9 mouse cellular contexts compared by ENCODE assay signal in genomic region chr17:29464068-29464467, GRCm38 (mm10). TPM values are rescaled to one million over a fixed set of nuclear protein-coding genes. Genes with fewer than 3 reads are reported as not detected.
DNase-seq lines count a peak whose midpoint lies in the region; ATAC-seq lines count a peak whose summit lies in the region.
"Had no signal": no experiment of that assay in that cellular context is flagged by ENCODE, and none has a peak within 500 bp of the region (broad histone marks: within the 10 kb centered on the region; RNA-seq: fewer than 3 reads in every experiment).

No protein-coding gene starts in this region.

- peak overlapping the region; percentile 44 for H3K9ac ChIP-seq in kidney, embryonic 14.5 days (ENCODE audit: low read depth, low read length)
- peak overlapping the region; percentile 43 for H3K9ac ChIP-seq in embryonic facial prominence, embryonic 11.5 days (replicated peaks; ENCODE audit: low read length)
- H3K9ac ChIP-seq in intestine, embryonic 16.5 days (ENCODE audit: low read depth, low read length) = peak overlapping the region; percentile 54
- peak overlapping the region; percentile 5 for H3K9ac ChIP-seq in neural tube, embryonic 11.5 days (ENCODE audit: low read length)

- WGBS in kidney, embryonic 14.5 days = under 1% methylated on average over 14 of the region's 14 CpGs
- under 1% methylated on average over 14 of the region's 14 CpGs for WGBS in embryonic facial prominence, embryonic 11.5 days
- 5% methylated on average over 14 of the region's 14 CpGs for WGBS in intestine, embryonic 16.5 days
- WGBS in neural tube, embryonic 11.5 days = under 1% methylated on average over 14 of the region's 14 CpGs

- peak overlapping the region; percentile 33 for H3K4me2 ChIP-seq in kidney, embryonic 14.5 days (replicated peaks; ENCODE audit: low read depth, low read length)
- peak overlapping the region; percentile 27 for H3K4me2 ChIP-seq in embryonic facial prominence, embryonic 11.5 days (ENCODE audit: low read depth, low read length)
- peak overlapping the region; percentile 43 for H3K4me2 ChIP-seq in intestine, embryonic 16.5 days (ENCODE audit: low read depth, low read length)
- H3K4me2 ChIP-seq in neural tube, embryonic 11.5 days (ENCODE audit: low read depth) = peak overlapping the region; percentile 47

- no peaks in the 10 kb centered on the region for H3K27me3 ChIP-seq in kidney, embryonic 14.5 days (ENCODE audit: control insufficient read depth, insufficient read depth, low read length)
- no peaks in the 10 kb centered on the region for H3K27me3 ChIP-seq in embryonic facial prominence, embryonic 11.5 days (ENCODE audit: control insufficient read depth, insufficient read depth, low read length)
- H3K27me3 ChIP-seq in intestine, embryonic 16.5 days (replicated peaks; ENCODE audit: control insufficient read depth, insufficient read depth, low read length) = no peaks in the 10 kb centered on the region
- no peaks in the 10 kb centered on the region for H3K27me3 ChIP-seq in neural tube, embryonic 11.5 days (ENCODE audit: control insufficient read depth, insufficient read depth, low read length)

- peaks cover 49% of the 10 kb centered on the region for H3K4me1 ChIP-seq in kidney, embryonic 14.5 days (ENCODE audit: control insufficient read depth, insufficient read depth, low read length)
- H3K4me1 ChIP-seq in embryonic facial prominence, embryonic 11.5 days (ENCODE audit: control insufficient read depth, insufficient read depth, low read length) = peaks cover 18% of the 10 kb centered on the region
- peaks cover 29% of the 10 kb centered on the region for H3K4me1 ChIP-seq in intestine, embryonic 16.5 days (ENCODE audit: control insufficient read depth, insufficient read depth, low read length)
- peaks cover 32% of the 10 kb centered on the region for H3K4me1 ChIP-seq in neural tube, embryonic 11.5 days (ENCODE audit: control insufficient read depth, insufficient read depth, low read length)

- no peak for DNase-seq in kidney, adult 18-20 months
- peak; percentile 96 for DNase-seq in embryonic facial prominence, embryonic 11.5 days (ENCODE audit: low spot score)
- DNase-seq in neural tube, embryonic 11.5 days (ENCODE audit: low spot score) = peak; percentile 83
- no peak for DNase-seq in adrenal gland, adult 8-10 months
- DNase-seq in ovary, postnatal 14 days (ENCODE audit: low spot score) = no peak
- no peak for DNase-seq in layer of hippocampus, postnatal 10 days (ENCODE audit: low spot score in 2 of 2)
- DNase-seq: gastrocnemius, postnatal 10 days had no signal

- peak overlapping the region; percentile 18 for H3K4me3 ChIP-seq in kidney, embryonic 14.5 days (ENCODE audit: low read length)
- H3K4me3 ChIP-seq in embryonic facial prominence, embryonic 11.5 days (ENCODE audit: low read depth, low read length) = peak overlapping the region; percentile 13; the same call in 1 of the 2 replicates
- peak overlapping the region; percentile 20 for H3K4me3 ChIP-seq in intestine, embryonic 16.5 days (ENCODE audit: low read length)
- peak overlapping the region; percentile 15 for H3K4me3 ChIP-seq in neural tube, embryonic 11.5 days (ENCODE audit: low read depth, low read length)

- H3K27ac ChIP-seq in kidney, embryonic 14.5 days (ENCODE audit: low read depth, low read length) = peak overlapping the region; percentile 94
- H3K27ac ChIP-seq in embryonic facial prominence, embryonic 11.5 days (replicated peaks; ENCODE audit: low read depth, low read length) = peak overlapping the region; percentile 93
- H3K27ac ChIP-seq in intestine, embryonic 16.5 days (ENCODE audit: low read length) = peak overlapping the region; percentile 71
- peak overlapping the region; percentile 79 for H3K27ac ChIP-seq in neural tube, embryonic 11.5 days (ENCODE audit: low read depth, low read length)

- ATAC-seq in kidney, embryonic 14.5 days (ENCODE audit: low FRiP score, low TSS enrichment) = peak; percentile 91
- peak; percentile 84 for ATAC-seq in embryonic facial prominence, embryonic 11.5 days (replicated peaks; ENCODE audit: insufficient number of reproducible peaks, low FRiP score, low TSS enrichment, low read depth)
- peak; percentile 82 for ATAC-seq in intestine, embryonic 16.5 days
- ATAC-seq in neural tube, embryonic 11.5 days (ENCODE audit: insufficient read depth, low FRiP score, low TSS enrichment) = peak; percentile 56

- no peaks in the 10 kb centered on the region for H3K9me3 ChIP-seq in kidney, embryonic 14.5 days (ENCODE audit: control insufficient read depth, low read length)
- H3K9me3 ChIP-seq in embryonic facial prominence, embryonic 11.5 days (replicated peaks; ENCODE audit: control insufficient read depth, low read length) = no peaks in the 10 kb centered on the region
- H3K9me3 ChIP-seq in intestine, embryonic 16.5 days (ENCODE audit: control insufficient read depth, low read length) = no peaks in the 10 kb centered on the region
- H3K9me3 ChIP-seq in neural tube, embryonic 11.5 days (ENCODE audit: control insufficient read depth, low read length) = no peaks in the 10 kb centered on the region

- no peaks in the 10 kb centered on the region for H3K36me3 ChIP-seq in kidney, embryonic 14.5 days (ENCODE audit: control insufficient read depth, insufficient read depth, low read length)
- no peaks in the 10 kb centered on the region for H3K36me3 ChIP-seq in embryonic facial prominence, embryonic 11.5 days (replicated peaks; ENCODE audit: control insufficient read depth, insufficient read depth, low read depth, low read length)
- no peaks in the 10 kb centered on the region for H3K36me3 ChIP-seq in intestine, embryonic 16.5 days (ENCODE audit: control insufficient read depth, insufficient read depth, low read length)
- H3K36me3 ChIP-seq in neural tube, embryonic 11.5 days (ENCODE audit: control insufficient read depth, insufficient read depth, low read length) = no peaks in the 10 kb centered on the region

RNA-seq across cellular contexts. Expression of gene Pim1, which starts 26.5 kb away (rescaled TPM):
- polyA plus RNA-seq in kidney, embryonic 14.5 days (2014; fragmentation: Nextera tagmentation; extraction: Ambion mirVana) = 12.6 and 15.6 TPM in 2 replicates
- 17.6 and 19.2 TPM in 2 replicates for polyA plus RNA-seq in embryonic facial prominence, embryonic 11.5 days (2014; fragmentation: Nextera tagmentation; extraction: Ambion mirVana)
- polyA plus RNA-seq in intestine, embryonic 16.5 days (2015; fragmentation: Nextera tagmentation; extraction: Ambion mirVana) = 11.8 and 12.8 TPM in 2 replicates
- polyA plus RNA-seq in neural tube, embryonic 11.5 days (2014; fragmentation: Nextera tagmentation; extraction: Ambion mirVana) = 23.1 and 24.3 TPM in 2 replicates
- total RNA-seq in adrenal gland, adult 8-10 months (2022) = 100 to 1,000 TPM in 1 of 4 experiments, 10 to 100 TPM in 3; 55.1 to 168 (median 83.0) TPM
- total RNA-seq in layer of hippocampus, postnatal 10 days (2021) = 1 to 10 TPM; 3.5 to 4.0 TPM

Comparison
In these comparisons a context has a peak if more than half of its experiments do, and no peak if none do; other contexts are left out.
1. DNase-seq: peak in embryonic facial prominence, embryonic 11.5 days (single experiment) and neural tube, embryonic 11.5 days (single experiment); none in kidney, adult 18-20 months (single experiment), adrenal gland, adult 8-10 months (single experiment), ovary, postnatal 14 days (single experiment) and layer of hippocampus, postnatal 10 days (0 of 2).
2. Peak in every context shown above with its lines, with median percentiles within 50 percentile points of each other: ATAC-seq, H3K27ac ChIP-seq, H3K4me2 ChIP-seq, H3K4me3 ChIP-seq and H3K9ac ChIP-seq.